Mouse (Mus musculus) hindbrain, embryonic 16.5 days (tissue): Measurements from ENCODE around the gene Taldo1. TPM values are rescaled to one million over a fixed set of nuclear protein-coding genes. Genes with fewer than 3 reads are reported as not detected.

Experiments used
- ATAC-seq: fragments of 200-750 bp; cut with Nextera tagmentation; 2 replicates; pipeline ENCODE4 v1.8.0; 2017; ENCODE audit warnings: moderate TSS enrichment, moderate library complexity
- H3K27ac ChIP-seq: fragments of 300-500 bp; sonication (generic); 2 replicates; pipeline ENCODE4 v1.5.1; 2014; ENCODE audit warnings: low read depth, mild to moderate bottlenecking, control low read depth, low read length, moderate library complexity
- H3K27me3 ChIP-seq: fragments of 300-500 bp; sonication (generic); replicated peaks from 2 replicates; pipeline ENCODE4 v1.6.1; 2014; ENCODE audit warnings: low read length; ENCODE audit not compliant: control insufficient read depth, insufficient read depth
- H3K36me3 ChIP-seq: fragments of 300-500 bp; sonication (generic); 2 replicates; pipeline ENCODE4 v1.6.1; 2014; ENCODE audit warnings: mild to moderate bottlenecking, low read length, moderate library complexity, mixed read lengths; ENCODE audit not compliant: control insufficient read depth, insufficient read depth
- H3K4me1 ChIP-seq: fragments of 300-500 bp; sonication (generic); 2 replicates; pipeline ENCODE4 v1.6.1; 2014; ENCODE audit warnings: low read depth, low read length; ENCODE audit not compliant: control insufficient read depth, insufficient read depth
- H3K4me2 ChIP-seq: fragments of 300-500 bp; sonication (generic); 2 replicates; pipeline ENCODE4 v1.6.1; 2014; ENCODE audit warnings: mild to moderate bottlenecking, low read length, control low read depth, moderate library complexity
- H3K4me3 ChIP-seq: fragments of 300-500 bp; sonication (generic); 2 replicates; pipeline ENCODE4 v1.5.1; 2014; ENCODE audit warnings: mild to moderate bottlenecking, low read length, control low read depth, moderate library complexity
- H3K9ac ChIP-seq: fragments of 300-500 bp; sonication (generic); 2 replicates; pipeline ENCODE4 v1.6.1; 2014; ENCODE audit warnings: low read depth, mild to moderate bottlenecking, control low read depth, low read length, moderate library complexity
- H3K9me3 ChIP-seq: fragments of 300-500 bp; sonication (generic); 2 replicates; pipeline ENCODE4 v1.6.1; 2014; ENCODE audit warnings: mild to moderate bottlenecking, low read length, moderate library complexity; ENCODE audit not compliant: control insufficient read depth
- whole genome bisulfite sequencing: fragments of 180-500 bp; shearing (Covaris S2); extraction: QIAGEN DNeasy Blood & Tissue Kit; methylation state at CpG from one replicate; pipeline ENCODE4 v1.1.7; 2014; 5-methylcytosine and 5-hydroxymethylcytosine counted together
- polyA plus RNA-seq: library from polyadenylated mRNA; unstranded; fragments of >200 nt; fragmentation: Nextera tagmentation; extraction: Ambion mirVana; gene quantifications from 2 replicates; pipeline ENCODE4 v1.2.1, GENCODE M21; 2015

Gene Taldo1
- polyA plus RNA-seq, 1 experiment from 2014 or later, result 284 TPM

- H3K36me3 ChIP-seq, result no peaks in the 10 kb centered on the region
- 69% methylated on average over 6 of the region's 6 CpGs for WGBS
- H3K27me3 ChIP-seq, result no peaks in the 10 kb centered on the region
- no peak for ATAC-seq
- no peak overlapping the region for H3K9ac ChIP-seq
- no peak overlapping the region for H3K4me2 ChIP-seq
- no peak overlapping the region for H3K27ac ChIP-seq
- peaks cover 10% of the 10 kb centered on the region for H3K4me1 ChIP-seq
- no peaks in the 10 kb centered on the region for H3K9me3 ChIP-seq
- H3K4me3 ChIP-seq, result no peak overlapping the region
Measured at GRCm38 (mm10) chr7:141416144-141416841, 24.3 kb downstream of the Taldo1 start.

DNA sequence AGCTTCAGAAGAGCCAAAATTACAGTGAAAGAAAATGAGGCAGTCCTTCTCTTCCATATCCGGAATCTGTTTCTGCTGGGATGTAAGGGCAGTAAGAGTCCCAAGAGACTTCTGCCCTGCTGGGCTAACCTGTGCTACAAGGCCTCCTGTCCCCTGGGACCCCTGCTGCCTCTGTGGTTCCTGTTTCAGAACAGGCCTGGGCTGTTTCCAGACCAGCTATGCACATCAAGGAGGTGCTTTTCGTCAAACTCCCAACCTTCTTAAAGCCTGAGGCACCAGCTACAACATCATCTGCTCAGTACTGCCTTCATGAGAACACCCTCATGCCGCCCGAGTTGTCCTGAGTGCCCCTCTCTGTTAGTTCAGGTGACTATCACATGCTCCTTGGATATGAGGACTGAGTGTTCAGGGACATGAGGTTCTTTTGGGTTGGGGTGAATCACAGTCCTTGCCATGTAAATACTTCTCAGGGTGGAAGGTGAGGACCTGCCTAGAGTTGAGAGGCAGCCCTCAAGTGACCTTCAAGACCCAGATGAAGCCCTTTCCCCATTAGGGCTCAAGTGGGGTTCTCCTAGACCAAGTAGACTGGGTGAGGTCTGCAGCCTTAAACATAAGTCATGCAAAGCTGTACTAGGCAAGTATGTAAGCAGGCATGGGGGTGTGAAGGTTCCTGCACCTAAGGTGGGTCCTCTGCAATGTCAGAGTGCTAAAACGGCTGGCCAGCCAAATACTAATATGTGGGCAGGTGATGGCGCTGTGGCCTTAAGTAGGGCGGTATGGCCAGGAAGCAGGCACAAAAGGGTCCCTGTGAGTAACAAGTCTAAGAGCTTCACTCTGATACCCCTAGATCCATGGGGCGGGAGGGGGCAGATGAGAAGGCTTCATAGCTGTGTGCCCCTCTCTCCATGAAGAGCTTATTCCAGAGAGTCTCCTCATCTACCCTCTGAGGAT is 26.0 kb downstream of the Taldo1 start:
- ATAC-seq, result no peak
- H3K4me3 ChIP-seq, result no peak overlapping the region
- H3K4me2 ChIP-seq, result no peak overlapping the region
- H3K9ac ChIP-seq, result no peak overlapping the region
- H3K27me3 ChIP-seq, result no peaks in the 10 kb centered on the region
- WGBS, result 74% methylated on average over 8 of the region's 8 CpGs
- H3K27ac ChIP-seq, result no peak overlapping the region
- H3K36me3 ChIP-seq, result no peaks in the 10 kb centered on the region
- H3K4me1 ChIP-seq, result peaks cover 7% of the 10 kb centered on the region
- H3K9me3 ChIP-seq, result no peaks in the 10 kb centered on the region

DNA sequence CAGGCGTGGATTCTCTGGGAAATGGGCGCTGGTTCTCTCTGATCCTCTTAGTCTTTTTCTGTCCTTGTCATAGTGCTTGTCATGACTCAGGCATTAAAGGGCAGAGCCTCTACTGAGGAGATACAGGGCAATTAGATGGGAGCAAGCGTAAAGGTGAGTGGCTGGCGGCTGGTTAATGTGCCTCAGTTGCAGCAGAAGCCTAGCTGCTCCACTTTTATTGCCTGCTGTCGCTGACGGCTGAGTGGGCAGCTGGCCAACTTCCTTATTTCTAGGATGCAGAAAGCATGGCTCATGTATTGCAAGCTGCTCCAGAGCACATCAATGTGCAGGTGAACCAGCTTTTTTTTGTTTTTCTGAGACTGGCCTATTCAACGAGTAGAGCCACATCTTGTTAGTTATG is 27.0 kb downstream of the Taldo1 start:
- H3K27ac ChIP-seq, result no peak overlapping the region
- no peak for ATAC-seq
- H3K36me3 ChIP-seq, result no peaks in the 10 kb centered on the region
- 68% methylated on average over 7 of the region's 7 CpGs for WGBS
- no peaks in the 10 kb centered on the region for H3K27me3 ChIP-seq
- no peak overlapping the region for H3K4me3 ChIP-seq
- no peak overlapping the region for H3K9ac ChIP-seq
- H3K4me1 ChIP-seq, result 0 out of 2 replicates have a peak, but pooled peaks cover 4% of the 10 kb centered on the region
- H3K4me2 ChIP-seq, result no peak overlapping the region
- no peaks in the 10 kb centered on the region for H3K9me3 ChIP-seq

DNA sequence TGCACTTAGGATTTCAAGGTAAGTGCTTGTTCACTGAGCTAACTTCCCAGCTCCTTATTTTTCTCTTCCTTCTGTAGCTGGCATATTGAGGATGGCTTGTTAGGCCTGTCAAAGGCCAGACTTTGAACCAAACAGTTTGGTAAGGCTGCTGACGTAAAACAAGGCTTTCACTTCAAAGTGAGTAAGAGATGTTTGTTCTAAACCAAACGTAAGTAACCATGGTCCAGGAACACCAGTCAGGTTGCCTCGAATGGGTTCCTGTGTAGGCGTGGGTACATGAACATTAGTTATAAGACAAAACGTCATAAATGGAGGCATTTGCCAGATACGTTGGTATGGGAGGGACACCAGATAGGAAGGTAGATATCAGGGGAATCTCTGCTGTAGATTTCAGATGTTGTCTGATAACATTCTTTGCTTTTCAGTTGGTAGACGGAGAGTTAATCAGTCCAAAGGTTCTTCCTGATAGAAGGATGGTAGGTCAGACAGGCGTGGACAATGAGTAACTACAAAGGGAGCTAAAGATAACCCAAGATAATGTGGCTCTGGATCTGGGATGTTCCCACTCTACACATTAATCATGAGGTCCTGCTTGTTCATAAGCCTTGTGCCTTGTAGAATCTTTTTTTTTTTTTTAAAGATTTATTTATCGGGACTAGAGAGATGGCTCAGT is 28.2 kb downstream of the Taldo1 start:
- Histone ChIP-seq H3K4me3 (no peak overlapping the region), H3K27me3 (no peaks in the 10 kb centered on the region), H3K27ac (no peak overlapping the region), H3K4me1 (no peaks in the 10 kb centered on the region), H3K9me3 (no peaks in the 10 kb centered on the region), H3K4me2 (no peak overlapping the region), H3K9ac (no peak overlapping the region), H3K36me3 (no peaks in the 10 kb centered on the region)
- 88% methylated on average over 9 of the region's 9 CpGs for WGBS
- no peak for ATAC-seq

DNA sequence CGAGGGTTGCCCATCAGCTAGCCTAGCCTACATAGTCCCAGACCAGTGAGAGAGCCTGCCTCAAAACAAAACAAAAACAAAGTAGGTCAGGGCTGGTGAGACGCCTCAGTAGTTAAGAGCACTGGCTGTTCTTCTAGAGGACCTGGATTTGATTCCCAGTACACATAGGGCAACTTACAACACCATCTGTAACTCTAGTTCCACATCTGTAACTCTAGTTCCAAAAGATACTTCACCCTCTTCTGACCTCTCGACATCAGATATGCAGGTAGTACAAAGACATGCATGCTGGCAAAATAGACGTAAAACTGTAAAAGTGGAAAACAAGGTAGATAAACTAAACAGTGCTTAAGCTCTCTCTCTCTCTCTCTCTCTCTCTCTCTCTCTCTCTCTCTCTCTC is 31.8 kb downstream of the Taldo1 start:
- H3K36me3 ChIP-seq, result peaks cover 8% of the 10 kb centered on the region; the same call in 1 of the 2 replicates
- H3K4me1 ChIP-seq, result peaks cover 6% of the 10 kb centered on the region
- no peak overlapping the region for H3K27ac ChIP-seq
- H3K9me3 ChIP-seq, result no peaks in the 10 kb centered on the region
- ATAC-seq, result no peak
- H3K4me2 ChIP-seq, result no peak overlapping the region
- H3K27me3 ChIP-seq, result no peaks in the 10 kb centered on the region
- H3K9ac ChIP-seq, result no peak overlapping the region
- no peak overlapping the region for H3K4me3 ChIP-seq
- WGBS, result 72% methylated on average over 4 of the region's 4 CpGs

DNA sequence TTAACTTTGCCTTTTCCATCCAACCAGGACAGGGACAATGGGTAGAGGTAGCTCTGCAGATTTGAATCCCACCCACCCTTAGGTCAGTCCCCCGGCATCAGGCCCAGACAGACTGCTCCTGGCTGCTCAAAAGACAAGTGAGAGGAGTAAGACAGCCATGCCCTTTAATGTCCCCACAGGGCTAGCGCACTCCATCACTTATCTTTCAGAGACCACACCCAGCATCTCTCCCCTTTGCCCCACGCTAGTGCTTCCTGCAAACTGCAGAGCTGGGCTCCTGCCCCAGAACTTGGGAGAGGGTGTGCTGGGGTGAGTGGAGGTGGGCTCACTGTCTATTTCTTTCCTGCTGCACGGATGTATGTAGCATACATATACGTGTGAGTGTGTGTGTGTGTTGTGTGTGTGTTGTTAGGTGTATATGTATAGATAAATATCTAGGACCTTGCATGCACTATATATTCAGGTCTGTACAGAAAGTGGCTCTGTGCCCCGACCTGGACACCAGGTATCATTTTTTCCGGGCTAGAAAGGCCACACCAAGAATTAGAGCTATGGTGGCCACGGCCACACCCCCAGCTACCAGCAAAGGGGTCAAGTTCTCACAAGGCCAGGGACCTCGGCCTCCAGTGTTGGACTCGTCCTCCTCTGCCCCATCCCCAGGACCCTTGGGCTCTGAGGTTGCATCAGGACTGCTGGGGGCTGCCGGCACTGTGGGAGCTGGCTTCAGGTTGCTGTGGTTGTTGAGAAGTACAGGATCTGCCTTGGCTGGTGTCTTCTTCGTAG is 35.1 kb downstream of the Taldo1 start:
- no peaks in the 10 kb centered on the region for H3K27me3 ChIP-seq
- WGBS, result 87% methylated on average over 12 of the region's 12 CpGs
- no peak overlapping the region for H3K4me2 ChIP-seq
- no peak for ATAC-seq
- H3K27ac ChIP-seq, result no peak overlapping the region
- H3K4me3 ChIP-seq, result no peak overlapping the region
- peaks cover 13% of the 10 kb centered on the region for H3K4me1 ChIP-seq
- H3K9ac ChIP-seq, result no peak overlapping the region
- no peaks in the 10 kb centered on the region for H3K9me3 ChIP-seq
- H3K36me3 ChIP-seq, result peaks cover 21% of the 10 kb centered on the region

DNA sequence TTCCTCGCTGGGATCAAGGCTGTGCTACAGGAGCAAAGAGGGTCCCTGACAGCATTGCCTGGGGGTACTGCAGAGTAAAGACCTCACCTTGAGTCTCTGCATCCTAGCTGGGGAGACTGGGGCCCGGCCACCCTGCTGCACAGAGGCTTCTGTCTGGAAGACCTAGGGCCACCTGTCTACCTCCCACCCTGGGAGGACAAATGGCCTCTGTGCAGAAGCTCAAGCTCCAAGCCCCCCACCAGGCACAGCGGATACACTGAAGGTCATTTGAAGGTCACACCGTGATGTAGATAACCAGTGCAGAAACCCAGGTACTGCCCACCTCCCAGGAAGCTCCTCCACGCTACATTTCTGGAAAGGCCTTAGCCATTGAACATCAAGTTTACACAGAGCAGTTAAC is 36.7 kb downstream of the Taldo1 start:
- Histone ChIP-seq H3K27ac (peak overlapping the region; percentile 78), H3K9me3 (no peaks in the 10 kb centered on the region), H3K4me3 (peak overlapping the region; percentile 61), H3K27me3 (no peaks in the 10 kb centered on the region), H3K9ac (peak overlapping the region; percentile 82), H3K4me2 (peak overlapping the region; percentile 79), H3K4me1 (peaks cover 20% of the 10 kb centered on the region), H3K36me3 (peaks cover 31% of the 10 kb centered on the region)
- 57% methylated on average over 5 of the region's 5 CpGs for WGBS
- ATAC-seq, result no peak

GRCm38 (mm10) chr7:141429310-141429709 is 37.3 kb downstream of the Taldo1 start, which contains the start of gene Cend1:
Gene Cend1, minus strand, starts transcription at chr7:141429491.
- Histone ChIP-seq H3K27me3 (no peaks in the 10 kb centered on the region), H3K9ac (peak within 1 kb of the TSS; percentile 82), H3K36me3 (peaks cover 31% of the 10 kb centered on the region), H3K4me3 (peak within 1 kb of the TSS; percentile 61), H3K4me2 (peak within 1 kb of the TSS; percentile 79), H3K4me1 (peaks cover 26% of the 10 kb centered on the region), H3K27ac (peak within 1 kb of the TSS; percentile 78), H3K9me3 (no peaks in the 10 kb centered on the region)
- WGBS, result 4% methylated on average over 19 of the region's 19 CpGs
- ATAC-seq, result peak; percentile 89
